Mouse (Mus musculus): ENCODE data around the gene Plcb4. TPM values are rescaled to one million over a fixed set of nuclear protein-coding genes. Genes with fewer than 3 reads are reported as not detected.
"Not testable (repeated sequence)": the region's sequence is repeated elsewhere in the genome, so short reads cannot be mapped to it uniquely, and the experiment has no call there.

Gene Plcb4
- polyA plus RNA-seq, 1 experiment from 2014 or later = 19.4 TPM

- Histone ChIP-seq H3K4me3 (no peak overlapping the region), H3K36me3 (ENCODE audit: poor library complexity, severe bottlenecking) (no peaks in the 10 kb centered on the region), H3K4me2 (no peak overlapping the region), H3K9ac (no peak overlapping the region), H3K27me3 (no peaks in the 10 kb centered on the region), H3K27ac (no peak overlapping the region), H3K9me3 (replicated peaks) (no peaks in the 10 kb centered on the region), H3K4me1 (no peaks in the 10 kb centered on the region)
- no peak for ATAC-seq
- WGBS = 87% methylated on average over 2 of the region's 2 CpGs
These were observed 235.8 kb downstream of the Plcb4 start for GRCm38 (mm10) chr2:135894582-135894981.

- no peaks in the 10 kb centered on the region for H3K36me3 ChIP-seq (ENCODE audit: poor library complexity, severe bottlenecking)
- H3K9me3 ChIP-seq (replicated peaks) = no peaks in the 10 kb centered on the region
- no peak overlapping the region for H3K4me2 ChIP-seq
- no peak overlapping the region for H3K9ac ChIP-seq
- ATAC-seq = no peak
- no peak overlapping the region for H3K4me3 ChIP-seq
- WGBS = 69% methylated on average over 4 of the region's 4 CpGs
- no peaks in the 10 kb centered on the region for H3K27me3 ChIP-seq
- H3K27ac ChIP-seq = no peak overlapping the region
- H3K4me1 ChIP-seq = no peaks in the 10 kb centered on the region
These were observed 239.2 kb downstream of the Plcb4 start for GRCm38 (mm10) chr2:135898025-135898424.

DNA sequence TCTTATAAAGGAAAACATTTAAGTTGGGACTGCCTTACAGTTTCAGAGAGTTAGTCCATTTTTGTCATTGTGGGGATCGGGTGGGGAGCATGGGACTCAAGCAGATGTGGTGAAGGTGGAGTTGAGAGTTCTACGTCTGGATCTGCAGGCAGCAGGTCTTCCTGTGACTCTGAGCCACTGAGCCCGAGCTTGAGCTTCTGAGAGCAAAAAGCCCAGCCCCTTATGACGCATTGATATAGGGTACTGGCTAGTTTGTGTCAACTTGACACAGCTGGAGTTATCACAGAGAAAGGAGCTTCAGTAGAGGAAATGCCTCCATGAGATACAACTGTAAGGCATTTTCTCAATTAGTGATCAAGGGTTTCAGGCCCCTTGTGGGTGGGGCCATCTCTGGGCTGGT is 241.1 kb downstream of the Plcb4 start:
- H3K36me3 ChIP-seq (ENCODE audit: poor library complexity, severe bottlenecking); ATAC-seq: not testable (repeated sequence)
- 96% methylated on average over 4 of the region's 4 CpGs for WGBS

DNA sequence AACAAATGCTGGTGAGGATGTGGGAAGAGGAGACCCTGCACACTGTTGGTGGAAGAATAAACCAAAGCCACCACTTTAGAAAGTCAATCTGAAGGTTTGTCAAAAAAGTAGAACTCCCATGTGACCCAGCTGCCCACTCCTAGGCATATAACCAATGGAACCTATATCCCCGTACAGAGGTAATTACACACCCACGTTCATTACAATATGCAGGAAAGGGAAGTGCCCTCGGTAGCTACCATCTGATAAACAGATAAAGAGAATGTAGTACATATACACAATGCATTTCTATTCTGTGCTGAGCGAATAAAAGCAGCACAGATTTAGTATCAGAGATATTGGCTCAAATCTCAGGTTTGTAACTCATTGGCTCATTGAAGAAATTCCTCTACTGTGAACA is 242.2 kb downstream of the Plcb4 start:
- H3K36me3 ChIP-seq (ENCODE audit: poor library complexity, severe bottlenecking) = no peaks in the 10 kb centered on the region
- H3K4me1 ChIP-seq = no peaks in the 10 kb centered on the region
- no peak overlapping the region for H3K4me2 ChIP-seq
- H3K4me3 ChIP-seq = no peak overlapping the region
- WGBS = 94% methylated on average over 4 of the region's 4 CpGs
- H3K27ac ChIP-seq = no peak overlapping the region
- no peak overlapping the region for H3K9ac ChIP-seq
- no peaks in the 10 kb centered on the region for H3K27me3 ChIP-seq
- no peak for ATAC-seq
- H3K9me3 ChIP-seq (replicated peaks) = no peaks in the 10 kb centered on the region

More for the DNA sequence above, 241.1 kb downstream of the Plcb4 start:
- not testable (repeated sequence) for H3K4me2 ChIP-seq; H3K4me3 ChIP-seq; H3K9me3 ChIP-seq (replicated peaks); H3K9ac ChIP-seq; H3K27ac ChIP-seq; H3K27me3 ChIP-seq; H3K4me1 ChIP-seq

GRCm38 (mm10) chr2:135904262-135904661 is 245.5 kb downstream of the Plcb4 start:
- no peak overlapping the region for H3K4me3 ChIP-seq
- no peak overlapping the region for H3K27ac ChIP-seq
- H3K4me1 ChIP-seq = no peaks in the 10 kb centered on the region
- H3K36me3 ChIP-seq (ENCODE audit: poor library complexity, severe bottlenecking) = no peaks in the 10 kb centered on the region
- H3K9me3 ChIP-seq (replicated peaks) = no peaks in the 10 kb centered on the region
- no peak for ATAC-seq
- WGBS = 65% methylated on average over 4 of the region's 4 CpGs
- H3K4me2 ChIP-seq = no peak overlapping the region
- H3K27me3 ChIP-seq = no peaks in the 10 kb centered on the region
- H3K9ac ChIP-seq = no peak overlapping the region

- no peak for ATAC-seq
- Histone ChIP-seq H3K27ac (no peak overlapping the region), H3K36me3 (ENCODE audit: poor library complexity, severe bottlenecking) (no peaks in the 10 kb centered on the region), H3K27me3 (no peaks in the 10 kb centered on the region), H3K4me2 (no peak overlapping the region), H3K9me3 (replicated peaks) (no peaks in the 10 kb centered on the region), H3K9ac (no peak overlapping the region), H3K4me3 (no peak overlapping the region), H3K4me1 (no peaks in the 10 kb centered on the region)
- WGBS = 93% methylated on average over 4 of the region's 4 CpGs
These were observed 246.0 kb downstream of the Plcb4 start for GRCm38 (mm10) chr2:135904791-135905190.

- H3K36me3 ChIP-seq (ENCODE audit: poor library complexity, severe bottlenecking) = 0 out of 2 replicates have a peak, but pooled peaks cover 4% of the 10 kb centered on the region
- H3K4me1 ChIP-seq = no peaks in the 10 kb centered on the region
- 70% methylated on average over 8 of the region's 8 CpGs for WGBS
- H3K4me2 ChIP-seq = no peak overlapping the region
- no peak overlapping the region for H3K9ac ChIP-seq
- no peak overlapping the region for H3K4me3 ChIP-seq
- no peaks in the 10 kb centered on the region for H3K9me3 ChIP-seq (replicated peaks)
- H3K27ac ChIP-seq = no peak overlapping the region
- H3K27me3 ChIP-seq = no peaks in the 10 kb centered on the region
- no peak for ATAC-seq
These were observed 255.8 kb downstream of the Plcb4 start for GRCm38 (mm10) chr2:135914343-135915261.

GRCm38 (mm10) chr2:135915928-135916327 is 257.1 kb downstream of the Plcb4 start:
- ATAC-seq = no peak
- no peak overlapping the region for H3K9ac ChIP-seq
- H3K4me3 ChIP-seq = no peak overlapping the region
- no peak overlapping the region for H3K27ac ChIP-seq
- no peaks in the 10 kb centered on the region for H3K36me3 ChIP-seq (ENCODE audit: poor library complexity, severe bottlenecking)
- H3K27me3 ChIP-seq = no peaks in the 10 kb centered on the region
- no peak overlapping the region for H3K4me2 ChIP-seq
- H3K4me1 ChIP-seq = no peaks in the 10 kb centered on the region
- WGBS = 79% methylated on average over 10 of the region's 10 CpGs
- H3K9me3 ChIP-seq (replicated peaks) = no peaks in the 10 kb centered on the region

DNA sequence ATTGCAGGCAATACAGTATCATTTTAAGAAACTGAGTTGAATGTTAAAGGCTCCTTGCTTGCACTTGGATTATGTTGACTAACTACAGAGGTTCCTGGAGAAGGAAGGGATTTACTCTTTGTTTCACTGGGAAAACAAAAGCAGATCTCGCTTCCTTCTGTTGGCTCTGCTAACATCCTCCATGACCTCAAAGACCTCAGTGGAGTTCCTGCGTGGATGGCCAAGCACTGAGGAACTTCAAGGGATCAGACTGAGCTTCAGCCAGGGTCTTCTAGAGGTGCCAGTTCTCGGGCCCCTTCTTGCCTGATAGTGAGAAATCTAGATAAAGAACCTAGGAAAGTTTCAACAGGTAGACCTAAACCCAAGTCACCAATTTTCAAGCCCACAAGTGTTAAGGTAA is 258.2 kb downstream of the Plcb4 start:
- WGBS = 60% methylated on average over 3 of the region's 3 CpGs
- Histone ChIP-seq H3K36me3 (ENCODE audit: poor library complexity, severe bottlenecking) (no peaks in the 10 kb centered on the region), H3K9me3 (replicated peaks) (no peaks in the 10 kb centered on the region), H3K27me3 (no peaks in the 10 kb centered on the region), H3K9ac (no peak overlapping the region), H3K4me2 (no peak overlapping the region), H3K4me1 (no peaks in the 10 kb centered on the region), H3K4me3 (no peak overlapping the region), H3K27ac (no peak overlapping the region)
- ATAC-seq = no peak

- ATAC-seq = no peak
- H3K9ac ChIP-seq = no peak overlapping the region
- no peaks in the 10 kb centered on the region for H3K36me3 ChIP-seq (ENCODE audit: poor library complexity, severe bottlenecking)
- no peak overlapping the region for H3K4me2 ChIP-seq
- no peaks in the 10 kb centered on the region for H3K27me3 ChIP-seq
- H3K4me3 ChIP-seq = no peak overlapping the region
- 85% methylated on average over 5 of the region's 5 CpGs for WGBS
- no peaks in the 10 kb centered on the region for H3K4me1 ChIP-seq
- H3K27ac ChIP-seq = no peak overlapping the region
- no peaks in the 10 kb centered on the region for H3K9me3 ChIP-seq (replicated peaks)
These were observed 259.3 kb downstream of the Plcb4 start for GRCm38 (mm10) chr2:135918116-135918515.

DNA sequence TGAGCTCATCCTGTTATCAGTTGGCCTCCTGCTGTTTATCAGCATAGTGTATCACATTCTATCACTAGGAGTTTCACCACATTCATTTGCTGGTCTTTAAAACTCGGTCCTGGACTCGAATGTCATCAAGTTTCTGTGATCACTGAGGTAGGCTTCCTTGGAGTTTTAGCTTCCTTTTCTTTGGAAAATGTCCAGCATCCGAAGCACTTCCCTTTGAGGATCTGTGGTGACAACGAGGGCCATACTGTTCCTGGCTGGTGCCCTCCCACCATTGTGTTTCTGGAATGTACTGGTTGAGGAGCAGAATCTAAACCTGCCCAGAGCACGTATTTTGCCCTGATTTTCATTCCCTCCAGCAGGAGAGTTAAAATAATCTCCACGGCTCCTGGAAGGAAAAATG is 260.8 kb downstream of the Plcb4 start:
- Histone ChIP-seq H3K4me1 (no peaks in the 10 kb centered on the region), H3K4me3 (no peak overlapping the region), H3K4me2 (no peak overlapping the region), H3K36me3 (ENCODE audit: poor library complexity, severe bottlenecking) (no peaks in the 10 kb centered on the region), H3K27ac (no peak overlapping the region), H3K9ac (no peak overlapping the region), H3K27me3 (no peaks in the 10 kb centered on the region), H3K9me3 (replicated peaks) (no peaks in the 10 kb centered on the region)
- WGBS = 77% methylated on average over 6 of the region's 6 CpGs
- no peak for ATAC-seq

GRCm38 (mm10) chr2:135926660-135927343 is 268.0 kb downstream of the Plcb4 start:
- no peaks in the 10 kb centered on the region for H3K27me3 ChIP-seq
- H3K4me1 ChIP-seq = peaks cover 13% of the 10 kb centered on the region
- peak; percentile 53; the same call in 1 of the 2 replicates for ATAC-seq
- H3K27ac ChIP-seq = no peak overlapping the region
- WGBS = 87% methylated on average over 8 of the region's 8 CpGs
- H3K4me3 ChIP-seq = no peak overlapping the region
- no peaks in the 10 kb centered on the region for H3K36me3 ChIP-seq (ENCODE audit: poor library complexity, severe bottlenecking)
- no peak overlapping the region for H3K9ac ChIP-seq
- H3K4me2 ChIP-seq = no peak overlapping the region
- no peaks in the 10 kb centered on the region for H3K9me3 ChIP-seq (replicated peaks)

All from forebrain, embryonic 13.5 days (tissue).